ENCODE assay signal across 14 mouse cellular contexts in the genomic region with DNA sequence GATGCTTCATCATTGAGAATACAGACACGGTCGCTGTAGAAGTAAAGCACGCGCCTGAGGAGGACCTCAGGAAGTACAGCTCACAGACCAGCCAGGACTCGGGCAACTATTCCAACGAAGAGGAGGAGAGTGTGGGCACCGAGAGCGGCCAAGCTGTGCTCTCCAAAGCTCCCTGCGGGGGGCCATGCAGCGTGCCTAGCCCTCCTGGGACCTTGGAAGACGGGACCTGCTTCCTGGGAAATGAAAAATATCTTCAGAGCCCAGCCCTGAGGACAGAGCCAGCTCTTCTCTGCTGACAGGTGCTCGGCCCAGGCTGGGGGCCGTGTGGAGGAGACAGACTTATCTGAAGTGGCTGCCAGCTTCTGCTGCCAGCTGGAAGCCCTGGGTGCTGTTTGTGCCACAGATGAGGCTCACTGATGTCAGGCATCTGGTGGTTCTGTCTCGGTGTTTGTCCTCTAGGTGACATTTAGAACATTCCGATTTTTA. TPM values are rescaled to one million over a fixed set of nuclear protein-coding genes. Genes with fewer than 3 reads are reported as not detected.
A peak's percentile ranks its signal among the peaks of the same experiment; 100 is the strongest.
DNase-seq lines count a peak whose midpoint lies in the region; ATAC-seq and TF ChIP-seq lines count a peak whose summit lies in the region.
"Had no signal": no experiment of that assay in that cellular context is flagged by ENCODE, and none has a peak within 500 bp of the region (broad histone marks: within the 10 kb centered on the region; RNA-seq: fewer than 3 reads in every experiment).

No protein-coding gene starts in this region.

- ATAC-seq in frontal cortex, adult (ENCODE audit: low TSS enrichment): peak; percentile 70
- no peak for ATAC-seq in midbrain, postnatal 0 days (ENCODE audit: low FRiP score)
- ATAC-seq in midbrain, embryonic 16.5 days: no peak
- ATAC-seq in liver, embryonic 12.5 days: no peak
- ATAC-seq: hindbrain, embryonic 16.5 days had no signal

- H3K4me3 ChIP-seq in midbrain, postnatal 0 days (ENCODE audit: low read depth, low read length): no peak overlapping the region
- H3K4me3 ChIP-seq in midbrain, embryonic 16.5 days (ENCODE audit: low read depth, low read length): no peak overlapping the region
- no peak overlapping the region for H3K4me3 ChIP-seq in liver, embryonic 12.5 days
- no peak overlapping the region for H3K4me3 ChIP-seq in embryonic facial prominence, embryonic 10.5 days
- H3K4me3 ChIP-seq: embryonic facial prominence, embryonic 12.5 days; stomach, embryonic 15.5 days had no signal

- H3K4me1 ChIP-seq in midbrain, postnatal 0 days (ENCODE audit: insufficient read depth, low read length): no peaks in the 10 kb centered on the region
- no peaks in the 10 kb centered on the region for H3K4me1 ChIP-seq in midbrain, embryonic 16.5 days (ENCODE audit: control insufficient read depth, insufficient read depth, low read length)
- peaks cover 18% of the 10 kb centered on the region for H3K4me1 ChIP-seq in liver, embryonic 12.5 days
- H3K4me1 ChIP-seq in embryonic facial prominence, embryonic 10.5 days: no peaks in the 10 kb centered on the region
- H3K4me1 ChIP-seq: embryonic facial prominence, embryonic 12.5 days; stomach, embryonic 15.5 days had no signal

- H3K9me3 ChIP-seq in midbrain, postnatal 0 days (ENCODE audit: low read length): no peaks in the 10 kb centered on the region
- no peaks in the 10 kb centered on the region for H3K9me3 ChIP-seq in midbrain, embryonic 16.5 days (replicated peaks; ENCODE audit: control insufficient read depth, low read length, poor library complexity, severe bottlenecking)
- H3K9me3 ChIP-seq in liver, embryonic 12.5 days (replicated peaks): no peaks in the 10 kb centered on the region
- H3K9me3 ChIP-seq in embryonic facial prominence, embryonic 10.5 days: no peaks in the 10 kb centered on the region
- H3K9me3 ChIP-seq: embryonic facial prominence, embryonic 12.5 days; stomach, embryonic 15.5 days had no signal

- H3K9ac ChIP-seq in midbrain, postnatal 0 days (replicated peaks; ENCODE audit: low read length, poor library complexity, severe bottlenecking): no peak overlapping the region
- H3K9ac ChIP-seq in midbrain, embryonic 16.5 days (ENCODE audit: low read depth, low read length): no peak overlapping the region
- H3K9ac ChIP-seq in liver, embryonic 12.5 days: no peak overlapping the region
- H3K9ac ChIP-seq: embryonic facial prominence, embryonic 12.5 days; stomach, embryonic 15.5 days had no signal

- H3K4me2 ChIP-seq in midbrain, postnatal 0 days (ENCODE audit: low read depth, low read length, poor library complexity, severe bottlenecking): no peak overlapping the region
- H3K4me2 ChIP-seq in midbrain, embryonic 16.5 days (ENCODE audit: low read length): no peak overlapping the region
- H3K4me2 ChIP-seq in liver, embryonic 12.5 days: no peak overlapping the region
- H3K4me2 ChIP-seq: embryonic facial prominence, embryonic 12.5 days; stomach, embryonic 15.5 days had no signal

- intact Hi-C loops in gastrocnemius, postnatal 36 days (cut with DNase I): no loop called here

- no peaks in the 10 kb centered on the region for H3K27me3 ChIP-seq in midbrain, postnatal 0 days (ENCODE audit: insufficient read depth, low read length)
- no peaks in the 10 kb centered on the region for H3K27me3 ChIP-seq in midbrain, embryonic 16.5 days (ENCODE audit: control insufficient read depth, insufficient read depth, low read depth, low read length)
- H3K27me3 ChIP-seq in liver, embryonic 12.5 days (replicated peaks): no peaks in the 10 kb centered on the region
- no peaks in the 10 kb centered on the region for H3K27me3 ChIP-seq in embryonic facial prominence, embryonic 10.5 days (replicated peaks; ENCODE audit: low read depth, poor library complexity, severe bottlenecking)
- H3K27me3 ChIP-seq: embryonic facial prominence, embryonic 12.5 days; stomach, embryonic 15.5 days had no signal

- DNase-seq in frontal cortex, postnatal 36 days (ENCODE audit: low spot score in 2 of 2): no peak
- peak; percentile 46 for DNase-seq in midbrain, postnatal 0 days (ENCODE audit: low spot score)
- peak; percentile 57 to 65 for DNase-seq in gastrocnemius, postnatal 36 days
- DNase-seq in yolk sac, embryonic 10.5 days (ENCODE audit: low spot score): no peak
- no peak for DNase-seq in embryonic facial prominence, embryonic 10.5 days (ENCODE audit: low spot score)
- DNase-seq: B cell, adult 2 months; liver; right cerebral cortex, postnatal 25 days had no signal

- TF ChIP-seq CTCF in midbrain, postnatal 0 days (IDR thresholded peaks at IDR 0.05): no peak

- 89% methylated on average over 15 of the region's 15 CpGs for WGBS in midbrain, postnatal 0 days
- 90% methylated on average over 15 of the region's 15 CpGs for WGBS in midbrain, embryonic 16.5 days
- 85% methylated on average over 15 of the region's 15 CpGs for WGBS in liver, embryonic 12.5 days (ENCODE audit: insufficient replicate concordance)
- 91% methylated on average over 15 of the region's 15 CpGs for WGBS in embryonic facial prominence, embryonic 10.5 days

- H3K36me3 ChIP-seq in midbrain, postnatal 0 days (ENCODE audit: insufficient read depth, low read length): peaks cover 58% of the 10 kb centered on the region
- peaks cover 41% of the 10 kb centered on the region for H3K36me3 ChIP-seq in midbrain, embryonic 16.5 days (ENCODE audit: control insufficient read depth, insufficient read depth, low read length)
- H3K36me3 ChIP-seq in liver, embryonic 12.5 days: peaks cover 77% of the 10 kb centered on the region
- peaks cover 85% of the 10 kb centered on the region for H3K36me3 ChIP-seq in embryonic facial prominence, embryonic 10.5 days (replicated peaks)

- H3K27ac ChIP-seq in midbrain, postnatal 0 days (ENCODE audit: low read depth, low read length): no peak overlapping the region
- H3K27ac ChIP-seq in midbrain, embryonic 16.5 days (ENCODE audit: low read length): no peak overlapping the region
- no peak overlapping the region for H3K27ac ChIP-seq in liver, embryonic 12.5 days
- H3K27ac ChIP-seq in embryonic facial prominence, embryonic 10.5 days (replicated peaks): no peak overlapping the region
- H3K27ac ChIP-seq: embryonic facial prominence, embryonic 12.5 days; stomach, embryonic 15.5 days had no signal

RNA-seq across cellular contexts. Expression of gene Ifnar1, which starts 20.1 kb away (rescaled TPM):
- 61.1 and 78.9 TPM in 2 replicates for total RNA-seq in midbrain, postnatal 0 days (2014; rRNA removed)
- polyA plus RNA-seq in midbrain, postnatal 0 days (2015; fragmentation: Nextera tagmentation; extraction: Ambion mirVana): 30.9 and 32.4 TPM in 2 replicates
- 48.0 and 51.7 TPM in 2 replicates for polyA plus RNA-seq in midbrain, embryonic 16.5 days (2015; fragmentation: Nextera tagmentation; extraction: Ambion mirVana)
- total RNA-seq in gastrocnemius, postnatal 36 days (2021): 10 to 100 TPM in 1 of 2 experiments, 1 to 10 TPM in 1; 9.6 to 11.3 TPM
- 24.5 and 27.8 TPM in 2 replicates for polyA plus RNA-seq in liver, embryonic 12.5 days (2016; fragmentation: Nextera tagmentation; extraction: Ambion mirVana)
- polyA plus RNA-seq in embryonic facial prominence, embryonic 10.5 days (2016; fragmentation: Nextera tagmentation; extraction: Ambion mirVana): 56.9 and 57.6 TPM in 2 replicates

RNA-seq across cellular contexts. Expression of gene Ifngr2, which starts 41.7 kb away (rescaled TPM):
- 59.3 and 75.1 TPM in 2 replicates for total RNA-seq in midbrain, postnatal 0 days (2014; rRNA removed)
- 140 and 141 TPM in 2 replicates for polyA plus RNA-seq in midbrain, postnatal 0 days (2015; fragmentation: Nextera tagmentation; extraction: Ambion mirVana)
- 104 and 125 TPM in 2 replicates for polyA plus RNA-seq in midbrain, embryonic 16.5 days (2015; fragmentation: Nextera tagmentation; extraction: Ambion mirVana)
- total RNA-seq in gastrocnemius, postnatal 36 days (2021): 10 to 100 TPM; 58.2 to 63.2 TPM
- polyA plus RNA-seq in liver, embryonic 12.5 days (2016; fragmentation: Nextera tagmentation; extraction: Ambion mirVana): 17.1 and 17.9 TPM in 2 replicates
- 29.9 and 32.7 TPM in 2 replicates for polyA plus RNA-seq in embryonic facial prominence, embryonic 10.5 days (2016; fragmentation: Nextera tagmentation; extraction: Ambion mirVana)

Comparison
In these comparisons a context has a peak if more than half of its experiments do, and no peak if none do; other contexts are left out.
1. DNase-seq: peak in midbrain, postnatal 0 days (single experiment) and gastrocnemius, postnatal 36 days (2 of 2); none in frontal cortex, postnatal 36 days (0 of 2), yolk sac, embryonic 10.5 days (single experiment) and embryonic facial prominence, embryonic 10.5 days (single experiment).